Mouse (Mus musculus) heart, adult 2 months (tissue): ENCODE results near the gene Aldh3a2. TPM values are rescaled to one million over a fixed set of nuclear protein-coding genes. Genes with fewer than 3 reads are reported as not detected.

Experiments
- DNase-seq, 2 experiments: peaks; one replicate each; pipeline ENCODE4 v3.0.0; 2021
- H3K27ac ChIP-seq: fragments of 200-600 bp; 2 replicates; pipeline ENCODE4 v1.8.1; 2022
- H3K27me3 ChIP-seq: fragments of 200-500 bp; 2 replicates; pipeline ENCODE4 v1.6.1; 2012; ENCODE audit warnings: mild to moderate bottlenecking, low read length, inconsistent platforms, mixed read lengths; ENCODE audit not compliant: control insufficient read depth, insufficient read depth
- H3K36me3 ChIP-seq: fragments of 200-500 bp; 2 replicates; pipeline ENCODE4 v1.6.1; 2012; ENCODE audit warnings: low read length, inconsistent platforms; ENCODE audit not compliant: control insufficient read depth, insufficient read depth
- H3K4me1 ChIP-seq: fragments of 200-500 bp; 2 replicates; pipeline ENCODE4 v1.6.1; 2011; ENCODE audit warnings: low read length; ENCODE audit not compliant: control insufficient read depth, insufficient read depth
- H3K4me3 ChIP-seq: fragments of 200-600 bp; 2 replicates; pipeline ENCODE4 v1.8.1; 2022
- H3K79me2 ChIP-seq: fragments of 200-500 bp; replicated peaks from 2 replicates; pipeline ENCODE4 v1.6.1; 2012; ENCODE audit warnings: mild to moderate bottlenecking, inconsistent platforms, low read length, moderate library complexity, mixed read lengths; ENCODE audit not compliant: control insufficient read depth, insufficient read depth
- H3K9ac ChIP-seq: fragments of 200-500 bp; 2 replicates; pipeline ENCODE4 v1.6.1; 2012; ENCODE audit warnings: low read depth, mild to moderate bottlenecking, control low read depth, inconsistent platforms, low read length, mixed read lengths
- CTCF ChIP-seq: fragments of 200-600 bp; IDR thresholded peaks from 2 replicates; pipeline ENCODE4 v1.8.1; 2022; ENCODE audit warnings: antibody characterized with exemption, mild to moderate bottlenecking, moderate library complexity
- EP300 ChIP-seq: fragments of 200-500 bp; IDR thresholded peaks from 2 replicates; pipeline ENCODE4 v1.6.1; 2011; ENCODE audit warnings: low read depth, low read length, control low read depth; ENCODE audit not compliant: insufficient read depth
- POLR2A ChIP-seq: fragments of 200-500 bp; IDR thresholded peaks from 2 replicates; pipeline ENCODE4 v1.6.1; 2011; ENCODE audit warnings: mild to moderate bottlenecking, low read depth, low read length, control low read depth; ENCODE audit not compliant: insufficient read depth
- WGBS: fragments of 180-500 bp; shearing (Covaris S2); methylation state at CpG from one replicate; pipeline ENCODE4 v1.1.7; 2018; 5-methylcytosine and 5-hydroxymethylcytosine counted together
- intact Hi-C: fragments of 180-260 bp; cut with DNase I; formaldehyde crosslinking; loops from one replicate; pipeline ENCODE4 v1.15.1; 2025
- polyA plus RNA-seq: library from polyadenylated mRNA; depleted of rRNA; stranded (reverse); fragments of >200 nt; gene quantifications from 2 replicates; pipeline ENCODE4 v1.2.3, GENCODE M21; 2012
- total RNA-seq, 2 experiments: library from RNA; stranded (reverse); gene quantifications; 2 replicates each; pipeline ENCODE4 v1.2.3; 2021

Aldh3a2 gene
- total and polyA plus RNA-seq, 3 experiments = 26.2 to 36.4 (median 33.8) TPM

DNA sequence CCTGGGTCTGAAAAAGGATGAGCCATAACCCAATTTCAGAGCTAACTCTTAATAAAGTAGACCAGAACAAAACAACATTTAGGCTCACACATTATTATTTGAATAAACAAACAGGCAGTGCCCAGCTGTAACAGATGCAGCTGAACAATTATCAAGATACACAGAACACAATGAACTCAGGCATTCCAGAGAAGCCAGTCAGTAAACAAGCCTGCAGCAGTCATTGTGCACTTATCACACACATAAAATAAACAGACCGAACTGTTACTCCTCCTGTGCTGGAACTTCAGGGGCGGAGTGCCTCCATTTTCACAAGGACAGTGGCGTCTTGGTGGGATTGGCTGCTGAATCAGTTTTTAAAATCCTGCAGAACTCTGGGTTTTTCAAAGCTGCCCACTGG is 27.2 kb upstream of the Aldh3a2 start:
- TF ChIP-seq POLR2A (no peak), CTCF (no peak), EP300 (no peak)
- DNase-seq = no peak
- Histone ChIP-seq H3K27ac (peak overlapping the region; percentile 44), H3K4me1 (peaks cover 1% of the 10 kb centered on the region), H3K4me3 (no peak overlapping the region), H3K9ac (no peak overlapping the region), H3K79me2 (no peaks in the 10 kb centered on the region), H3K27me3 (no peaks in the 10 kb centered on the region), H3K36me3 (no peaks in the 10 kb centered on the region; the same call in 1 of the 2 replicates)
- intact Hi-C loops = no loop called here
- 48% methylated on average over 3 of the region's 3 CpGs for WGBS

DNA sequence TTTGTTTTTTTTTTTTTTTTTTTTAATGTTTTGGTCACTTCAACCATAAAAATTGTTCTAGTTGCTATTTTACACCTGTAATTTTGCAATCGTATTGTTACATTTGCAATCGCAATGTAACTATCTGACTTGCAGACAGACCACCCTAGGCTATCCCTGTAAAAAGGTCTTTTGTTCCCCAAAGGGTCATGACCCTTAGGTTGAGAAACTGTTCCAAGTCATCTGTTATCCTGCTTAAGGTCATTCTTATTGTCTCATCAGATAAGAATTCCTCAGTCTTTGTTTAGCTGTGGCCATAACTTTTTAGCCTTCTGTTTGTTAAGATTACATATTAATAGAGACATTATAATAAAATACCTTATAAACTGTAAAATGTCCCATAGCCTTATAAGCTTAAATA is 26.0 kb upstream of the Aldh3a2 start:
- Histone ChIP-seq H3K27ac (peak overlapping the region; percentile 44; the same call in 1 of the 2 replicates), H3K9ac (no peak overlapping the region), H3K27me3 (no peaks in the 10 kb centered on the region), H3K79me2 (no peaks in the 10 kb centered on the region), H3K36me3 (no peaks in the 10 kb centered on the region; the same call in 1 of the 2 replicates), H3K4me3 (no peak overlapping the region), H3K4me1 (peaks cover 1% of the 10 kb centered on the region)
- intact Hi-C loops = no loop called here
- 58% methylated on average over 2 of the region's 2 CpGs for WGBS
- TF ChIP-seq EP300 (no peak), POLR2A (no peak), CTCF (no peak)
- no peak for DNase-seq

DNA sequence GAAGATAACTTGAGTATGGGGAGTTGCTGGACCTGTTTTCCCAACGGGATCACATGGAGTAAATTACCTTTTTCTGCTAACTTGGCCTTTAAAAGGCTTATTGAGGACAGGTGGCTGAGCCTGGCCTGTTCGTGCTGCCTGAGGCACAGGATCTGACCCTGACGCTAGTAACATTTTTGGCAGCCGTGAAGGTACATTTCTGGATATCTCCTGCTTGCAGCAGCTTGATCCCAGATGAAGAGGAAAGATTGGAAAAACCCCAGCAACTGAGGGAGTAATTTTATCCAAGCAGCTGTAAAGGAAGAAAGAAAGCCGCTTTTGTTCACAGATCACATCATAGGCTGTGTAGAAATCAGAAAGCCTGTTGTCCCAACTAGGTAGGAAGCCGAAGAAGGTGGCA is 17.1 kb upstream of the Aldh3a2 start:
- Histone ChIP-seq H3K79me2 (no peaks in the 10 kb centered on the region), H3K4me1 (no peaks in the 10 kb centered on the region), H3K36me3 (no peaks in the 10 kb centered on the region), H3K9ac (no peak overlapping the region), H3K27ac (no peak overlapping the region), H3K27me3 (no peaks in the 10 kb centered on the region), H3K4me3 (no peak overlapping the region)
- intact Hi-C loops = no loop called here
- TF ChIP-seq CTCF (no peak), POLR2A (no peak), EP300 (no peak)
- 59% methylated on average over 6 of the region's 6 CpGs for WGBS
- peak in 1 of 2 experiments; percentile 9 for DNase-seq

DNA sequence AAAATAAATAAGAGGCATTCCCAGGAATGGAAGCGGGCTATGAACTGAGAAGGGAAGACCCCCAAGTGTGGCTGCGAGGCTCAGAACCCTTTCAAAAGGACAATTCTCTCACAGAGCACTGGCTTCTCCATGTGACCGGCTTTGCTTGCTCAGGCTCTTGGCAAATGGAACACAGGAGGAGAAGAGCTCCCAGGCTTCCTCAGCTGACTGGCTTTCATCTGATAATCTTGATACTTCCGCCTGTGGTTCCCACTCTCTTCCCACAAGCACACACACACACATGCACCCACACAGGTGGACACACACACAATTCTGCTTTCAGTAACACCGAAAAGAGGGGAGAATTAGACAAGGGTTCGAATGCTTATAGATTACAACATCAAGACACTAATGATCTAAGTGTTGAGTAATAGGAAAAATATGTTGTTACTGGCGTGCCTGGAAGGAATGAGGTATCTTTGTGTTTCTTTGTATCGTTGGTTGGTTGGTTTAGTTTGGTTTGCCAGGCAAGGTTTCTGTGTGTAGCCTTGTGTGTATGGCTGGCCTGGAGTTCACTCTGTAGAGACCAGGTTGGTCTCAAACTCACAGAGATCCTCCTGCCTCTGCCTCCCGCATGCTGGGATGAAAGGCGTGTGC is 16.3 kb upstream of the Aldh3a2 start:
- H3K36me3 ChIP-seq = no peaks in the 10 kb centered on the region
- no peak overlapping the region for H3K9ac ChIP-seq
- no peaks in the 10 kb centered on the region for H3K27me3 ChIP-seq
- H3K27ac ChIP-seq = no peak overlapping the region
- no peak overlapping the region for H3K4me3 ChIP-seq
- H3K4me1 ChIP-seq = no peaks in the 10 kb centered on the region
- peak in 1 of 2 experiments; percentile 11 for DNase-seq
- no peaks in the 10 kb centered on the region for H3K79me2 ChIP-seq
- intact Hi-C loops = no loop called here
- 61% methylated on average over 10 of the region's 10 CpGs for WGBS
- TF ChIP-seq CTCF (no peak), POLR2A (no peak), EP300 (no peak)

DNA sequence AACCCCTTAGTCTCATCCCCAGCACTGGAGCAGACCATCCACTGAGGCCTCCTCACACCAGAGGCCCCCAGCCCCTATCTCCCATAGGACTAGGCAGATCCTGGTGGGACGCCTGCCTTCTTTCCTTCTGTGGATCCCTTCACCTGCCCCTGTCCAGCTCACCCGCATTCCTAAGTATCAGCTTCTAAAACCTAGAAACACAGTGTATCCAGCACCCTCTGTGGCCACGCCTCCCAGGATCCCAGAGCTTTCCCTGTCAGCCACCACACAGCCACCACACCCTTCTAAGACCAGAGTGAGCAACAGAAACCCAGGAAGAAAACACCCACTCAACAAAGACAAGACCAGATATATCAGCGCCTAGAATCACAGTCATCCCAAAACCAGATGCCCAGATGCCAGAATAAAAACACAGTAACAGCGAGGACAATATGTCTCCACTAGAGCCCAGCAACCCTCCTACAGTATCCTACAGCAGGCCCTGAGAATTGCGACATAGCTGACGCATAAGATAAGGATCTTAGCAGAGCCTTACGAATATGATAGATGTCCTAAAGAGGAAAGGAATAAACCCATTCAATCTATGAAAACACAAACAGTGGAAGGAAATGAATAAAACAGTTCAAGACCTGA is 11.3 kb upstream of the Aldh3a2 start:
- no peaks in the 10 kb centered on the region for H3K79me2 ChIP-seq
- no peak for TF ChIP-seq EP300
- no peak for TF ChIP-seq POLR2A
- TF ChIP-seq CTCF = no peak
- H3K9ac ChIP-seq = no peak overlapping the region
- H3K4me3 ChIP-seq = no peak overlapping the region
- intact Hi-C loops = no loop called here
- 77% methylated on average over 8 of the region's 8 CpGs for WGBS
- peak in 1 of 2 experiments; percentile 3 for DNase-seq
- H3K27me3 ChIP-seq = no peaks in the 10 kb centered on the region
- H3K36me3 ChIP-seq = no peaks in the 10 kb centered on the region
- no peak overlapping the region for H3K27ac ChIP-seq
- H3K4me1 ChIP-seq = no peaks in the 10 kb centered on the region

DNA sequence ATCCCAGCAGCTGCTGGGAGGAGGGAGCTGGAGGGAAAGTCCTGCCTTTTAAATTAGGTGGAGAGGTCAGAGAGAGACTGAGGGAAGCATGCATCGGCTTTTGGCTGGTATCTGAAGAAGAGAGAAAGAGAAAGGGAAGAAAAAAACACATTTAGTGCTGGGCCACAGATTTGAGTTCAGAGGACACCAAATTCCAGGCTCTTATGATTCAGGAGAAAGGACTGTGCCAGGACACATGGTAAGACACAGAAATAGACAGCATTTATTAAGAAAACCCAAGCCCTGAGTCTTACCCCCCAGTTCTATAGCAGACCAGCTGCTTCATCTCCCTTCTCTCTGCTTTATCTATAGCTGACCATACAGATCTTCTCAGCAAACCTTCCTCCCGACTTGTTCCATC is 10.7 kb upstream of the Aldh3a2 start:
- no peak for TF ChIP-seq CTCF
- TF ChIP-seq EP300 = no peak
- TF ChIP-seq POLR2A = no peak
- Histone ChIP-seq H3K36me3 (no peaks in the 10 kb centered on the region), H3K9ac (no peak overlapping the region), H3K27ac (no peak overlapping the region), H3K4me1 (no peaks in the 10 kb centered on the region), H3K4me3 (no peak overlapping the region), H3K79me2 (no peaks in the 10 kb centered on the region), H3K27me3 (no peaks in the 10 kb centered on the region)
- intact Hi-C loops = no loop called here
- 66% methylated on average over 2 of the region's 2 CpGs for WGBS
- no peak for DNase-seq
